Mouse (Mus musculus) embryonic facial prominence, embryonic 12.5 days (tissue): Measurements from ENCODE around the gene Krt80. TPM values are rescaled to one million over a fixed set of nuclear protein-coding genes. Genes with fewer than 3 reads are reported as not detected.

Source experiments
- ATAC-seq: fragments of 200-750 bp; cut with Nextera tagmentation; 2 replicates; pipeline ENCODE4 v1.8.0; 2017; ENCODE audit not compliant: insufficient number of reproducible peaks, insufficient read depth, low FRiP score, low TSS enrichment
- H3K27ac ChIP-seq: fragments of 300-500 bp; sonication (generic); 2 replicates; pipeline ENCODE4 v1.5.1; 2016; ENCODE audit warnings: mild to moderate bottlenecking
- H3K27me3 ChIP-seq: fragments of 300-500 bp; sonication (generic); 2 replicates; pipeline ENCODE4 v1.6.1; 2016; ENCODE audit warnings: mild to moderate bottlenecking, moderate library complexity
- H3K36me3 ChIP-seq: fragments of 300-500 bp; sonication (generic); 2 replicates; pipeline ENCODE4 v1.6.1; 2016; ENCODE audit warnings: mild to moderate bottlenecking
- H3K4me1 ChIP-seq: fragments of 300-500 bp; sonication (generic); 2 replicates; pipeline ENCODE4 v1.6.1; 2016
- H3K4me2 ChIP-seq: fragments of 300-500 bp; sonication (generic); replicated peaks from 2 replicates; pipeline ENCODE4 v1.6.1; 2016; ENCODE audit warnings: mild to moderate bottlenecking, moderate library complexity
- H3K4me3 ChIP-seq: fragments of 300-500 bp; sonication (generic); 2 replicates; pipeline ENCODE4 v1.5.1; 2016; ENCODE audit warnings: mild to moderate bottlenecking
- H3K9ac ChIP-seq: fragments of 300-500 bp; sonication (generic); 2 replicates; pipeline ENCODE4 v1.6.1; 2016; ENCODE audit warnings: mild to moderate bottlenecking, moderate library complexity
- H3K9me3 ChIP-seq: fragments of 300-500 bp; sonication (generic); 2 replicates; pipeline ENCODE4 v1.6.1; 2016; ENCODE audit warnings: mild to moderate bottlenecking, moderate library complexity
- WGBS: fragments of 180-500 bp; shearing (Covaris S2); methylation state at CpG from one replicate; pipeline ENCODE4 v1.1.7; 2016; 5-methylcytosine and 5-hydroxymethylcytosine counted together
- polyA plus RNA-seq: library from polyadenylated mRNA; unstranded; fragments of >200 nt; fragmentation: Nextera tagmentation; extraction: Ambion mirVana; gene quantifications from 2 replicates; pipeline ENCODE4 v1.2.1, GENCODE M21; 2016

Gene Krt80
- polyA plus RNA-seq, 1 experiment from 2014 or later: 0.35 TPM

DNA sequence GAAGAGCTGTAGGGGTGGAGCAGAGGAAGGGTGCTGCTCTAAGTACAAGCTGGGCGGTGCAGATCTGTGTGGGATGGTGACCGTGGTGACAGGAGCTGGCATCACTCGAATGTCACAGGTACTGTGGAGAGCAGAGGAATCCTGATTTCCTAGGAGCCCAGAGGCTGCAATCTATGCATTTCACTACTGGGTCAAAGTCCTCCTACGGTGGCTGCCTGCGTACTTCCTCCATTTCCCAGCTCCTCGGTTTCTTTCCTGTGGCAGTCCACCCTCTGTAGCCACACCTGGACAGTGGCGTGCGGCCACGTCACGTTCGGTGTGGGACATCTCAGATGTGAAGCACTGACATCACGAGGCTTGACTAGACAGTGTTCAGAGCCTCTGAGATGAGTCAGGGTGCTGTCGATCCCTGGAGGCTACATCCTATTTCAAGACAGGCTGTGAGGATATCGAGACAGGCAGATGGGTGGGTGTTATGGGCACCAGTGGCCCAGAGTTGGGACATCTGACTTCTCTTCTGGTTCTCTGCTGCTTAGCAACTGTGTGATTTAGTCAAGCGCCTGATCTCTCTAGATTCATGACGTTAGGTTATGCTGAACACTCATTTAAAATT, 3.4 kb upstream of the Krt80 start:
- H3K27me3 ChIP-seq: no peaks in the 10 kb centered on the region
- H3K9ac ChIP-seq: no peak overlapping the region
- no peaks in the 10 kb centered on the region for H3K9me3 ChIP-seq
- no peak overlapping the region for H3K4me3 ChIP-seq
- H3K27ac ChIP-seq: no peak overlapping the region
- H3K4me2 ChIP-seq: no peak overlapping the region
- no peaks in the 10 kb centered on the region for H3K36me3 ChIP-seq
- no peak for ATAC-seq
- peaks cover 8% of the 10 kb centered on the region; the same call in 1 of the 2 replicates for H3K4me1 ChIP-seq
- WGBS: 88% methylated on average over 16 of the region's 16 CpGs

DNA sequence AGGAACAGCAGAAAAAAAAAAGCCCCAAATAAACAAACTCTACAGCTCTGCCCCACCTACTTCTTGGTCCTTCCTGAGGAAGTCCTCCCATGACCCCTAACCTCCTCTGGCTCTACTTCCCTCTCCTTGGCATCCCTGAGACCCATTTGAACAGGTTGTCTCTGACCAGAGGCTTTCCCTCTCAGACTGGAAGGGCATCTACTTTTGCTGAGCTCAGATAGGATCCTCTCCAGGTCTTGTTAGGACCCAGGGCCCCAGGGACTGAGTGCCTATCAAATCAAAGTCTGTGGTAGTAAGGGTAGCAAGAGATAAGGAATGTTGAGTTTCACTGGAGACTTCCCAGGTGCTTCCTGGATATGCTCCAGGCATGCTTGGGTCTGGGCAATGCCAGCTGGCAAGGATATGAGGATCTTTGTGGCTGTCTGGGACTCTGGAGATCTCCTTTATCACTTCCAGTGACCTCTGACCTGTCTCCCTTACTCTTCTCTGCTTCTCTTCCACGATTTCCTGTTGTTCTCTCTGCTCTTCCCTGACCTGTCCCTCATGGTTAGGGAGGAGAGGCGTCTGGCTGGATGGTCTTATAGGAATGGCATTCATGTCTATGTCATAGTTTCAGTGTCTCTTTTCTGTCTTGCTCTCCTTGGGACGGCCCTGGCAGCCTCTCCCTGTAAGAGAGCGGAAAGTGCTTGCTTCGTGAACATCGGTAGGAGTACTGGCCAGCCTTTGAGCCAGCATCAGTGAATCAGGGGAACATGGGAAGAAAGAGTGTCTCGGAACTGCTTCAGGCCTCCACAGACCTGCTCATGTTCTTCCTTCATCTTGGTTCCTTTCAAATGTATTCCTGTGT, 2.4 kb upstream of the Krt80 start:
- no peak overlapping the region for H3K27ac ChIP-seq
- H3K4me2 ChIP-seq: no peak overlapping the region
- WGBS: 60% methylated on average over 7 of the region's 7 CpGs
- no peaks in the 10 kb centered on the region for H3K9me3 ChIP-seq
- H3K4me3 ChIP-seq: no peak overlapping the region
- H3K36me3 ChIP-seq: no peaks in the 10 kb centered on the region
- no peak overlapping the region for H3K9ac ChIP-seq
- no peaks in the 10 kb centered on the region for H3K27me3 ChIP-seq
- no peak for ATAC-seq
- peaks cover 8% of the 10 kb centered on the region; the same call in 1 of the 2 replicates for H3K4me1 ChIP-seq

DNA sequence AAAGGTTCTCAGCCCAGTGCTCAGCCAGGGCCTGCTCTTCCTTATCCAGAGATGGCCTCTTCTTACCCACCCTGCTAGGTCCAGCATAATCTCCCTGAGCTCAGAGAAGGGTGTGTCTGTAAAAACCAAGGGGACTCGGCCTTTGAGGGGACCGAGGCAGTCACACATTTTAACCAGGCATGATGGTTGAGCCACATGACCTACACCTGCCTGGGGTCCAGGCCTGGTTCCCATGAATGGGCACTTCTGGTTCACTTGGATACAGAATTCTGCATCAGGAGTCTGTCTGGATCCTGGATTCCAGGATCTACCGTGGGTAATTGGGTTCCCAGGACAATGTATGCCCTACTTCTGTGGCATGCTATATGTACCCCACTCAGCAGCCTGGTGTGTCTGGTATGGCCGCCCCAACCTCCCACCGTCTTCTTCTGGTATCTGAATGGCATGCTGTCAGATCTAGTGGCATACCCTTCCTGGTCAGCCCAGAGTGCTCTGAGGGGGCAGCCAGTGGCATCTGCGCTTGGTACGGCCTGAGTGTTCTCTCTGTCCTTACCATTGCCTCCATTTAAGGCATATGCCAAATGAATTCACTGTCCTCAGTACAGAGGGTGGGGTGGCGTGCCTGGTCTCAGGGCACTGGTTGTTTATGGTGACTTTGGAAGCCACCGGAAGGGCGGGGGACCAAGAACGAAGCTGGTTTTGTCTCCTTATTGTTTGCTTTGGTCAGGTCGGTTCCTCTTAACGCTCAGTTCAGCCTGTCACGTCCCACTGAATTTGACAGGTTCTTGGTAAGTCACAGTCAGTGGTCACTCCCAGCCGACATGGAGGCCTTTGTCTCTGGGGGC, 1.4 kb upstream of the Krt80 start:
- 83% methylated on average over 15 of the region's 15 CpGs for WGBS
- H3K4me1 ChIP-seq: peaks cover 8% of the 10 kb centered on the region; the same call in 1 of the 2 replicates
- no peak overlapping the region for H3K4me2 ChIP-seq
- H3K36me3 ChIP-seq: no peaks in the 10 kb centered on the region
- H3K4me3 ChIP-seq: no peak overlapping the region
- no peak overlapping the region for H3K27ac ChIP-seq
- H3K9me3 ChIP-seq: no peaks in the 10 kb centered on the region
- ATAC-seq: no peak
- H3K9ac ChIP-seq: no peak overlapping the region
- H3K27me3 ChIP-seq: 0 out of 2 replicates have a peak, but pooled peaks cover 2% of the 10 kb centered on the region

DNA sequence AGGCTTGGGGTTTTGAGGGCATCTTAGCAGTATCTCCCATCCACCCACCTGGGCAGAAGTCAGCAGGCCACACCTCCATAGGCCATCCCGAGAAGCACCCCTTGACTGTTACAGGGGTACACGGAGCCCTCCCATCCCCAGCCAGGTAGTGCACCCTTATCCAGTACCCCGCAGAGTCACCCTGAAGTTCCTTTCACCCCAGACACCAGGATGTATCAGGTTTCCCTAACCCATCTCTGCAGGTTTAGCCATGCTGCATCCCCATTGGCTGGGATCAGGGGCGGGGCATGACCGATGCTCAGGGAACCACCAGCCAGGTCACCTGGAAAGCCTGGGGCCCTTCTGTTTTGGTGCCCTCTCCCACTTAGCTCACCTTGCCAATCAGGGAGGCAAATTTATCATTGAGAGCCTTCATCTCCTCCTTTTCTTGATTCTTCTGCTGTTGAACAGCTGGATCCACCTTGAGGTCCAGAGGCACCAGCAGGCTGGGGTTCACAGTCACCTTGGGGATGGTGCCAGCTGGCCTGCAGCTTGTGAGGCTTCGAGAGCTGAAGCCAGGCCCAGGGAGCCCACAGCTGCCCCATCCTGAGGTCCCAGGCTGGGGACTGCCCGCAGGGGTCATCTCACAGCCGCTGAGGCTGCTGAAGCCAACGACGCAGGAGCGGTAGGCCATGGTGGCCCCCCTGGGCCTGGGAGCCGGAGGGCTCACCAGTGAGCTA, 421 bp downstream of the Krt80 start:
- Histone ChIP-seq H3K4me3 (no peak overlapping the region), H3K4me1 (peaks cover 16% of the 10 kb centered on the region; the same call in 1 of the 2 replicates), H3K4me2 (no peak overlapping the region), H3K36me3 (no peaks in the 10 kb centered on the region), H3K27me3 (0 out of 2 replicates have a peak, but pooled peaks cover 2% of the 10 kb centered on the region), H3K9me3 (no peaks in the 10 kb centered on the region), H3K9ac (no peak overlapping the region), H3K27ac (no peak overlapping the region)
- no peak for ATAC-seq
- 32% methylated on average over 12 of the region's 12 CpGs for WGBS

DNA sequence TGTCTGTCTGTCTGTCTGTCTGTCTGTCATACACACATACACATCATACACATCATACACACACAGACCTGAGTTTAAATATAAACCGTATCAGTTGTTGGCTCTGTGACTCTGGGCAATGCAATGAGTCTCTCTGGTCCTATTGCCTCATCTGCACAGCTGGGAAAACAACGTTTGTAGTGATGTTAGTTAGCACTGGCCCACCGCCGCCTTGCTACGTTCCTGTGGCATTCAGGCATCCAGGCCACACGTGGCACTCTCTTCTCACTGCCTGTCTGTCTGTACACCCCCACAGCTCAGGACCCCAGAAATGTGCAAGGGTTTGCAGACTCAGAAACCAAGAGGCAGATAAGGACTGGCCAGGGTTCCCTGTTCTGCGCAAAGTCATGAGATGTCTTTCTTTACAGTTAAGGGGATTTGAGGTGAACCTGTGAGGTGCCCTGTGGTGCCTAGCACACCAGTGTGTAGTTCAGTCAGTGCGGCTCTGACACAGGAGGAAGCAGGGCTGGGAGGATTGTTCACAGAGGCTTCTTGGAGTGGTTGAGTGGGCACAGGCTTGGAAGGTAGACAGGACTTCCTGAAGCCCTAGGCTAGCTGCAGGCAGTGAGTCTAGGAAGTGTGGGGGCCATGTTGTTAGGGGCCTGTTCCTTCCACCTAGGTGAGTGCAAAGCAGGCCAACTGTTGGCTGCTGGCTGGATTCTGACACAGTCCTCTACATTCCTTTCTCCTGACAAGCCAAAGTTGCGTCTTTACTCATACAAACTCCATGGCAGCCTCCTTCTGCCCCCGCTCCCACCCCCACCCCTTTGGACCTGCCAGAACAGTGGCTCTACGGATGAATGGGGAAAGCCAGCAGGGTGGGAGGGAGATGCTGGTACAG, 1.2 kb downstream of the Krt80 start:
- Histone ChIP-seq H3K36me3 (no peaks in the 10 kb centered on the region), H3K27me3 (0 out of 2 replicates have a peak, but pooled peaks cover 2% of the 10 kb centered on the region), H3K4me2 (no peak overlapping the region), H3K27ac (no peak overlapping the region), H3K9ac (no peak overlapping the region), H3K9me3 (no peaks in the 10 kb centered on the region), H3K4me3 (no peak overlapping the region), H3K4me1 (peaks cover 16% of the 10 kb centered on the region; the same call in 1 of the 2 replicates)
- 62% methylated on average over 11 of the region's 11 CpGs for WGBS
- no peak for ATAC-seq

DNA sequence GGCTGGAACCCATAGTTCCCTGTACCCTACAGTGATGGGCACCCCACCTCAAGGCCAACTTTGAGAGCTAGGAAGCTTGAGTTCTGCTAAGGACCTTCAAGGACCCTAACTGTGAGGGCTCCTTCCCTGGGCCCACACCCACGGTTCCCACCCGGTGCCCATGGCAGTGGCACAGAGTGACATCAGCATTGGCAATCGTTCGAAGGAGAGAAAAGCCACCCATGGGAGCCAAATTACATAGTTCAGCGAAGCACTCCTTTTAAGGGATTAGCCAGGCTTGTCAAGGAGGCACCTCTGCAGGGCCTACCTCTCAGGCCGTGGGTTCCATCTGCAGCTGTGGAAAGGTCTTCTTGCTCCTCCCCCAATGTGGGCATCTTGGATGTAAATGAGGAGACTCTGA, 1.9 kb downstream of the Krt80 start:
- WGBS: 80% methylated on average over 6 of the region's 6 CpGs
- no peak overlapping the region for H3K4me3 ChIP-seq
- no peaks in the 10 kb centered on the region for H3K36me3 ChIP-seq
- H3K27me3 ChIP-seq: 0 out of 2 replicates have a peak, but pooled peaks cover 2% of the 10 kb centered on the region
- no peak for ATAC-seq
- no peak overlapping the region for H3K4me2 ChIP-seq
- H3K27ac ChIP-seq: no peak overlapping the region
- no peaks in the 10 kb centered on the region for H3K9me3 ChIP-seq
- peaks cover 16% of the 10 kb centered on the region; the same call in 1 of the 2 replicates for H3K4me1 ChIP-seq
- H3K9ac ChIP-seq: no peak overlapping the region

DNA sequence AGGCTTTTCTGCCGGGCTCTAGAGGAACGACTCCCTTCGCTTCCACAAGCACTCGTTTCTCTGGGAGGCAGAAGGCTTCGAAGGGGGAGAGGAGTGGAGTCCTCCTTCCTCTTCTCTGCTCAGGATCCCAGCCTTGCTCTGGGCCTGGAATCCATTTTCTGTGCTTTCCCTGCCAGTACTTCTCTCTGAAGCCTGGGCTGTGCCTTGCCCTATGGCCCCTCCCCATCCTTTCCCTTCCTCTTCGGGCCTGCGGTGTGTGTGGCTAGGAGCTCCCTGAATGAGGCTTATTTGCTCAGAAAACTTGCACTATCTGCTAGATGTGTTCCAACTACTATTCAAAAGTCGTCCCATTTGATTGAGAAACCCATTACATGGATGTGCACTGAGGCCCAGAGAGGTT, 2.5 kb downstream of the Krt80 start:
- no peaks in the 10 kb centered on the region for H3K36me3 ChIP-seq
- H3K4me1 ChIP-seq: peaks cover 16% of the 10 kb centered on the region; the same call in 1 of the 2 replicates
- no peak overlapping the region for H3K4me2 ChIP-seq
- no peak overlapping the region for H3K9ac ChIP-seq
- ATAC-seq: no peak
- H3K27me3 ChIP-seq: 0 out of 2 replicates have a peak, but pooled peaks cover 2% of the 10 kb centered on the region
- H3K27ac ChIP-seq: no peak overlapping the region
- H3K9me3 ChIP-seq: no peaks in the 10 kb centered on the region
- H3K4me3 ChIP-seq: no peak overlapping the region
- WGBS: 74% methylated on average over 8 of the region's 8 CpGs

DNA sequence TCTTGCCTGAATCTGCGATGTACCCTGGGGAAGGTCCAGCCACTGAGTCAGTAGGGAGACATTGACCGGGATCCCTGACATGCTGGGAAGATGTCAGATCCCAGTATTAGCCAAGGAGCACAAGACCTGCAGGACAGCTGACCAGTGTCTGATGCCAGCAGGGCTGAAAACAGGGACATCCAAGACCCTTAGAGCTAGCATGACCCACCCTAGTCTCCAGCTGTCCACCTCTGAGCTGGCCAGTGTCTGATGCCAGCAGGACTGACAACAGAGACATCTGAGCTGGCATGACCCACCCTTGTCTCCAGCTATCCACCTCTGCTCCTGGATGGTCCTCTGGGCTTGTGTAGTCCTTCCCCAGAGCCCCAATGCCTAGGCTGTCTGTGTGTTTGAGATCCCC, 3.0 kb downstream of the Krt80 start:
- ATAC-seq: no peak

DNA sequence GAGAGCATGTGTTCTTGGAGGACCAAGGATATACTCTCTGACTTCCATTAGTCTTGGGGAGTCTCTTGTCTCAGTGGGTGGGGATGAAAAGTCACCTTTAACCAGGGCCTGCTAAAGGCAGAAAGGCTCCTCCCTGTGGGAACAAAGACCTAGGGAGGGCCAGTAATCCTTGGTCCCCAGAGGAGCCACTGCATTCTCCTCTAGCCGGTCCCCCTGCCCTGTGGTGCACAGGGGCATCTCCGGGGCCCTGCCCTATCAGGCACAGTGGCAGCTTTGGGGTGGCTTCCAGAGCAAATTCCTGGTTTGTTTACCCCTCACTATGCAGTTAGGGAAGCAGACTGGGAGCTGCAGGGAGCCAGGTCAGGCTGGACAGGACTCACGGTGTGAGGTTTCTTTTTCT, 3.5 kb downstream of the Krt80 start:
- no peaks in the 10 kb centered on the region for H3K36me3 ChIP-seq
- H3K27me3 ChIP-seq: 0 out of 2 replicates have a peak, but pooled peaks cover 2% of the 10 kb centered on the region
- WGBS: 36% methylated on average over 3 of the region's 3 CpGs
- H3K27ac ChIP-seq: no peak overlapping the region
- peaks cover 16% of the 10 kb centered on the region; the same call in 1 of the 2 replicates for H3K4me1 ChIP-seq
- no peak overlapping the region for H3K4me3 ChIP-seq
- no peak for ATAC-seq
- H3K4me2 ChIP-seq: no peak overlapping the region
- H3K9me3 ChIP-seq: no peaks in the 10 kb centered on the region
- H3K9ac ChIP-seq: no peak overlapping the region

More for the DNA sequence above, 3.0 kb downstream of the Krt80 start:
- WGBS: 45% methylated on average over 2 of the region's 2 CpGs
- H3K4me1 ChIP-seq: peaks cover 16% of the 10 kb centered on the region; the same call in 1 of the 2 replicates
- no peaks in the 10 kb centered on the region for H3K9me3 ChIP-seq
- H3K4me2 ChIP-seq: no peak overlapping the region
- 0 out of 2 replicates have a peak, but pooled peaks cover 2% of the 10 kb centered on the region for H3K27me3 ChIP-seq
- H3K9ac ChIP-seq: no peak overlapping the region
- no peak overlapping the region for H3K27ac ChIP-seq
- no peaks in the 10 kb centered on the region for H3K36me3 ChIP-seq
- no peak overlapping the region for H3K4me3 ChIP-seq

DNA sequence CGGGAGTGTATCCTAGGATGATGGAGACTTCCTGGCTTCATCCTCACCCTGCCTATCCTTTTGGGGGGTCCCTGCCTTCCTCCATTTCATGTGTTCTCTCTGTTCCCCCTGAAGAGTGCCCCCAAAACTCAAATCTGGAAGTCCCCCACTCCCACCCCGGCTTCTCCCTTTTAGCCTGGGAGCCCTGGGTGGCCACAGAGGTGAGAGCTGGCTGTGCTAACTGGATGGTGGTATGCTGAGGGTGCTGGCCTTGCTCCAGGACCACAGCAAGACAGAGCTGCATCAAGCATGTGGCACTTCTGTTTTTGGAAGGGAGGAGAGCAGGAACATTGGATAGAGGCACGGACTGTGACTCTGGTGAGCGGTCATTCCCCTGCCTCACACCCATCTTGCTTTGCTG, 4.2 kb downstream of the Krt80 start:
- Histone ChIP-seq H3K9me3 (no peaks in the 10 kb centered on the region), H3K27me3 (0 out of 2 replicates have a peak, but pooled peaks cover 2% of the 10 kb centered on the region), H3K36me3 (no peaks in the 10 kb centered on the region), H3K4me1 (peaks cover 16% of the 10 kb centered on the region; the same call in 1 of the 2 replicates), H3K4me2 (no peak overlapping the region), H3K4me3 (no peak overlapping the region), H3K27ac (no peak overlapping the region), H3K9ac (no peak overlapping the region)
- no peak for ATAC-seq
- WGBS: 71% methylated on average over 4 of the region's 4 CpGs
